Mouse (Mus musculus) limb, embryonic 10.5 days (tissue): ENCODE results near the gene 4930412O13Rik. TPM values are rescaled to one million over a fixed set of nuclear protein-coding genes. Genes with fewer than 3 reads are reported as not detected.

Experiments
- DNase-seq: peaks from one replicate; pipeline ENCODE4 v3.0.0-alpha.2; 2017; ENCODE audit warnings: low spot score
- H3K27ac ChIP-seq: fragments of 300-500 bp; sonication (generic); 2 replicates; pipeline ENCODE4 v1.5.1; 2016; ENCODE audit warnings: mild to moderate bottlenecking
- H3K27me3 ChIP-seq: fragments of 300-500 bp; sonication (generic); 2 replicates; pipeline ENCODE4 v1.6.1; 2016; ENCODE audit warnings: low read depth, mild to moderate bottlenecking; ENCODE audit not compliant: poor library complexity, severe bottlenecking
- H3K36me3 ChIP-seq: fragments of 300-500 bp; sonication (generic); 2 replicates; pipeline ENCODE4 v1.6.1; 2016; ENCODE audit warnings: mild to moderate bottlenecking, moderate library complexity
- H3K4me1 ChIP-seq: fragments of 300-500 bp; sonication (generic); 2 replicates; pipeline ENCODE4 v1.6.1; 2016
- H3K4me3 ChIP-seq: fragments of 300-500 bp; sonication (generic); 2 replicates; pipeline ENCODE4 v1.5.1; 2016; ENCODE audit warnings: mild to moderate bottlenecking, moderate library complexity
- H3K9me3 ChIP-seq: fragments of 300-500 bp; sonication (generic); replicated peaks from 2 replicates; pipeline ENCODE4 v1.6.1; 2016; ENCODE audit warnings: mild to moderate bottlenecking
- WGBS: fragments of 180-500 bp; shearing (Covaris S2); methylation state at CpG from one replicate; pipeline ENCODE4 v1.1.7; 2016; 5-methylcytosine and 5-hydroxymethylcytosine counted together
- polyA plus RNA-seq: library from polyadenylated mRNA; unstranded; fragments of >200 nt; fragmentation: Nextera tagmentation; extraction: Ambion mirVana; gene quantifications from 2 replicates; pipeline ENCODE4 v1.2.1, GENCODE M21; 2016

4930412O13Rik gene
- polyA plus RNA-seq, 1 experiment from 2014 or later = 0.55 TPM

GRCm38 (mm10) chr2:9892541-9892940 lies 11.5 kb downstream of the 4930412O13Rik start:
- no peak for DNase-seq
- Histone ChIP-seq H3K4me3 (no peak overlapping the region), H3K9me3 (no peaks in the 10 kb centered on the region), H3K4me1 (peaks cover 28% of the 10 kb centered on the region), H3K36me3 (no peaks in the 10 kb centered on the region), H3K27ac (no peak overlapping the region), H3K27me3 (peaks cover 97% of the 10 kb centered on the region)
- 2% methylated on average over 7 of the region's 7 CpGs for WGBS

- H3K4me1 ChIP-seq = peaks cover 27% of the 10 kb centered on the region
- peaks cover 97% of the 10 kb centered on the region for H3K27me3 ChIP-seq
Measured at GRCm38 (mm10) chr2:9893272-9893953, 12.4 kb downstream of the 4930412O13Rik start.

GRCm38 (mm10) chr2:9894836-9895593 lies 14.0 kb downstream of the 4930412O13Rik start:
- H3K27me3 ChIP-seq = peaks cover 97% of the 10 kb centered on the region
- H3K4me1 ChIP-seq = peaks cover 14% of the 10 kb centered on the region; the same call in 1 of the 2 replicates
- under 1% methylated on average over 19 of the region's 19 CpGs for WGBS
- no peak overlapping the region for H3K27ac ChIP-seq
- DNase-seq = no peak
- no peak overlapping the region for H3K4me3 ChIP-seq
- H3K36me3 ChIP-seq = no peaks in the 10 kb centered on the region
- no peaks in the 10 kb centered on the region for H3K9me3 ChIP-seq

More at GRCm38 (mm10) chr2:9893272-9893953, 12.4 kb downstream of the 4930412O13Rik start:
- 5% methylated on average over 6 of the region's 6 CpGs for WGBS
- no peaks in the 10 kb centered on the region for H3K36me3 ChIP-seq
- H3K4me3 ChIP-seq = no peak overlapping the region
- DNase-seq = no peak
- H3K27ac ChIP-seq = no peak overlapping the region
- H3K9me3 ChIP-seq = no peaks in the 10 kb centered on the region

- peaks cover 88% of the 10 kb centered on the region for H3K27me3 ChIP-seq
- peak overlapping the region; percentile 27 for H3K4me3 ChIP-seq
- H3K36me3 ChIP-seq = no peaks in the 10 kb centered on the region
- peak; percentile 55 for DNase-seq
- H3K9me3 ChIP-seq = no peaks in the 10 kb centered on the region
- H3K4me1 ChIP-seq = peaks cover 13% of the 10 kb centered on the region; the same call in 1 of the 2 replicates
- H3K27ac ChIP-seq = no peak overlapping the region
- 1% methylated on average over 22 of the region's 22 CpGs for WGBS
Measured at GRCm38 (mm10) chr2:9896097-9896770, 15.2 kb downstream of the 4930412O13Rik start.

GRCm38 (mm10) chr2:9897846-9898245 lies 16.8 kb downstream of the 4930412O13Rik start:
- no peak for DNase-seq
- no peaks in the 10 kb centered on the region for H3K36me3 ChIP-seq
- 6% methylated on average over 8 of the region's 8 CpGs for WGBS

GRCm38 (mm10) chr2:9903854-9904560 lies 23.0 kb downstream of the 4930412O13Rik start:
- Histone ChIP-seq H3K36me3 (no peaks in the 10 kb centered on the region), H3K4me3 (no peak overlapping the region), H3K27me3 (peaks cover 20% of the 10 kb centered on the region), H3K9me3 (no peaks in the 10 kb centered on the region), H3K27ac (no peak overlapping the region), H3K4me1 (peaks cover 6% of the 10 kb centered on the region)
- WGBS = 63% methylated on average over 14 of the region's 14 CpGs
- no peak for DNase-seq

More at GRCm38 (mm10) chr2:9897846-9898245, 16.8 kb downstream of the 4930412O13Rik start:
- Histone ChIP-seq H3K27ac (no peak overlapping the region), H3K9me3 (no peaks in the 10 kb centered on the region), H3K4me3 (no peak overlapping the region), H3K27me3 (peaks cover 79% of the 10 kb centered on the region), H3K4me1 (peaks cover 13% of the 10 kb centered on the region; the same call in 1 of the 2 replicates)

GRCm38 (mm10) chr2:9905995-9906394 lies 24.9 kb downstream of the 4930412O13Rik start:
- Histone ChIP-seq H3K27ac (no peak overlapping the region), H3K27me3 (peaks cover 9% of the 10 kb centered on the region; the same call in 1 of the 2 replicates), H3K36me3 (no peaks in the 10 kb centered on the region), H3K4me1 (peaks cover 6% of the 10 kb centered on the region), H3K4me3 (peak overlapping the region; percentile 42), H3K9me3 (no peaks in the 10 kb centered on the region)
- DNase-seq = peak; percentile 38
- 3% methylated on average over 11 of the region's 11 CpGs for WGBS

GRCm38 (mm10) chr2:9917602-9918001 lies 36.5 kb downstream of the 4930412O13Rik start:
- Histone ChIP-seq H3K4me3 (no peak overlapping the region), H3K27me3 (no peaks in the 10 kb centered on the region), H3K4me1 (no peaks in the 10 kb centered on the region), H3K27ac (no peak overlapping the region), H3K9me3 (no peaks in the 10 kb centered on the region), H3K36me3 (peaks cover 27% of the 10 kb centered on the region)
- no peak for DNase-seq
- 89% methylated on average over 9 of the region's 9 CpGs for WGBS

- peaks cover 33% of the 10 kb centered on the region for H3K36me3 ChIP-seq
- no peak overlapping the region for H3K27ac ChIP-seq
- no peak overlapping the region for H3K4me3 ChIP-seq
- no peak for DNase-seq
- no peaks in the 10 kb centered on the region for H3K9me3 ChIP-seq
- H3K27me3 ChIP-seq = no peaks in the 10 kb centered on the region
- H3K4me1 ChIP-seq = no peaks in the 10 kb centered on the region
- WGBS = 92% methylated on average over 17 of the region's 17 CpGs
Measured at GRCm38 (mm10) chr2:9918691-9919471, 37.8 kb downstream of the 4930412O13Rik start.

- H3K4me1 ChIP-seq = peaks cover 3% of the 10 kb centered on the region
- no peaks in the 10 kb centered on the region for H3K27me3 ChIP-seq
- no peak for DNase-seq
- H3K9me3 ChIP-seq = no peaks in the 10 kb centered on the region
- H3K36me3 ChIP-seq = peaks cover 12% of the 10 kb centered on the region; the same call in 1 of the 2 replicates
- H3K4me3 ChIP-seq = no peak overlapping the region
- H3K27ac ChIP-seq = no peak overlapping the region
- 67% methylated on average over 7 of the region's 7 CpGs for WGBS
Measured at GRCm38 (mm10) chr2:9926194-9926904, 45.3 kb downstream of the 4930412O13Rik start.

- no peak overlapping the region for H3K4me3 ChIP-seq
- no peak overlapping the region for H3K27ac ChIP-seq
- peaks cover 12% of the 10 kb centered on the region; the same call in 1 of the 2 replicates for H3K36me3 ChIP-seq
- peaks cover 3% of the 10 kb centered on the region for H3K4me1 ChIP-seq
- no peak for DNase-seq
- H3K27me3 ChIP-seq = no peaks in the 10 kb centered on the region
- WGBS = 89% methylated on average over 4 of the region's 4 CpGs
- H3K9me3 ChIP-seq = no peaks in the 10 kb centered on the region
Measured at GRCm38 (mm10) chr2:9926905-9927283, 45.8 kb downstream of the 4930412O13Rik start.
